Mouse (Mus musculus): ENCODE results near the gene Syngr4. TPM values are rescaled to one million over a fixed set of nuclear protein-coding genes. Genes with fewer than 3 reads are reported as not detected.

The Syngr4 gene
- total and polyA plus RNA-seq, 3 experiments: not detected

DNA sequence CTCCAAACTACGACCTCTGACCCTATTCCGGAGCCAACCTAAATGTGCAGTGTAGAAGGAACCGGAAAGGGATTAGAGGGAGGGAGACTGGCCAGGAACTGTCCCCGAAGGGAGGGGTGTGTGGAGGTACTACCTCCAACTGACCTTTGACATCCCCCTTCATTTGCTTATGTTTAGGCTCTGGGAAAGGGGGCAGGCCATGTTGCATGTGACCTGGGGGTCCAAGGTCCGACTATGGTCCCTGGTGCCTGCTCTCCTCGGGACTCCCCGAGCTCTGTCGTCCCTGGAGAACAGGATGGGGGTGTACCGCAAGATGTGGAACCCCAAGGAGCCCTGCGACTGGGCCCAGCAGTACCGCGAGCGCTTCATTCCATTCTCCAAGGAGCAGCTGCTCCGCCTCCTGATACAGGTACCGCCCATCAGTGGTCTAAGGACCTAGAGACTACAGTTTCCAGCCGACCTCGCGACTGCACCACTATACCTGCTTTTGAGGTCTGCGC lies 794 bp upstream of the Syngr4 start (continued):
- TF ChIP-seq USF1 (IDR thresholded peaks at IDR 0.05; ENCODE audit: low read depth, low read length) (no peak; the same call in 1 of the 2 replicates), SMC3 (IDR thresholded peaks at IDR 0.05; ENCODE audit: low read depth, low read length) (no peak), RAD21 (IDR thresholded peaks at IDR 0.05; ENCODE audit: low read depth, low read length) (no peak), E2F4 (IDR thresholded peaks at IDR 0.05; ENCODE audit: insufficient replicate concordance, low read depth, low read length) (no peak), JUN (IDR thresholded peaks at IDR 0.05; ENCODE audit: insufficient read depth, low read depth, low read length) (no peak), POLR2AphosphoS2 (IDR thresholded peaks at IDR 0.05; ENCODE audit: low read depth, low read length) (no peak), CHD2 (IDR thresholded peaks at IDR 0.05; ENCODE audit: low read length) (peak; percentile 63)

DNA sequence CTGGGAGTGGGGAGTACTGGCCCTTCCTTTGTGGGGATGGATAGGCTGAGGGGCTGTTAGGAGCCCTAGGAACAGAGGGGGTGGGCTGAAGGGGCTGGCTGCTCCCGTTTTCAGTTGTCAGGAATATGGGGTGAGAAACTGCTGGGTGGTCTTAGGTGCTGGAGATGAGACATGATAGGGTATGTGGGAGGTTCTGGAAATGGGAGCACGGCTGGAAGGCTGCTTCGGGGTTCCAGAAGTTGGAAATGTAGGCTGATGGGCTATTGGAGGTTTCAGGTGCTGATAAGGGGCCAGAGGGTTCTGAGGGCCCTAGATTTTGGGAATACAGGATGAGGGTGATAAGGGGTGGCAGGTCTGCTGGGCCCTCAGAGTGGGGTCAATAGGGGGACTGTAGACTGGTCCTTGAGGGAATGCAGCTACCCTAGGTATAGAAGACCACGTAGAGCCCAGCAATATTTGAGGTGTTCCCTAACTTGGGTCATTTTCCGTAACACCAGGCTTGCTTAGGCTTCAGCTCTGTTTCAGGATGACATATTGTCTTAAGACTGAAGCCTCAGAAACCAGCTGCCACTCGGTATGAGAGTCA lies 490 bp downstream of the Syngr4 start:
- Histone ChIP-seq H3K79me2 (replicated peaks; ENCODE audit: control insufficient read depth, extremely low read depth, insufficient read depth, poor library complexity, severe bottlenecking) (no peaks in the 10 kb centered on the region), H3K36me3 (replicated peaks in 1 of 2; ENCODE audit: control insufficient read depth in 1 of 2, insufficient read depth in 1 of 2, low read length in 1 of 2) (peaks cover 0 to 5% of the 10 kb centered on the region in 2 experiments), H3K4me1 (ENCODE audit: control insufficient read depth in 1 of 2, insufficient read depth in 2 of 2) (peaks cover 3 to 22% of the 10 kb centered on the region in 2 experiments; a peak in 3 of 4 replicates), H3K9ac (ENCODE audit: insufficient read depth, low read depth) (no peak overlapping the region), H3K4me2 (ENCODE audit: insufficient read depth, low read depth, poor library complexity, severe bottlenecking) (no peak overlapping the region), H3K27ac (ENCODE audit: insufficient read depth, low read depth) (no peak overlapping the region), H3K9me3 (replicated peaks; ENCODE audit: low read length) (no peaks in the 10 kb centered on the region), H3K4me3 (replicated peaks in 1 of 3; ENCODE audit: low read depth in 2 of 3, low read length in 2 of 3, poor library complexity in 1 of 3) (peak overlapping the region in 1 of 3 experiments; percentile 22), H3K27me3 (replicated peaks) (no peaks in the 10 kb centered on the region)
- TF ChIP-seq PAX5 (IDR thresholded peaks at IDR 0.05; ENCODE audit: low read length): no peak
- no peak for TF ChIP-seq IRF4 (IDR thresholded peaks at IDR 0.05; ENCODE audit: low read depth, low read length)
- no peak for TF ChIP-seq SIN3A (IDR thresholded peaks at IDR 0.05; ENCODE audit: low read length)
- no peak for TF ChIP-seq MAX (IDR thresholded peaks at IDR 0.05; ENCODE audit: low read length)
- TF ChIP-seq ETS1 (conservative IDR thresholded peaks at IDR 0.05; ENCODE audit: low read depth, low read length): no peak
- no peak for TF ChIP-seq KAT2A (IDR thresholded peaks at IDR 0.05; ENCODE audit: insufficient replicate concordance, low read length)
- no peak for TF ChIP-seq USF1 (IDR thresholded peaks at IDR 0.05; ENCODE audit: low read depth, low read length)
- no peak for TF ChIP-seq POLR2AphosphoS2 (IDR thresholded peaks at IDR 0.05; ENCODE audit: low read depth, low read length)
- TF ChIP-seq ZMIZ1 (IDR thresholded peaks at IDR 0.05; ENCODE audit: low read depth, low read length): no peak
- no peak for TF ChIP-seq SMC3 (IDR thresholded peaks at IDR 0.05; ENCODE audit: low read depth, low read length)
- in situ Hi-C loops (cut with MboI; ENCODE audit: low pct_ligation_motif_present, low pct_unique_long_range_greater_than_20kb, low sequenced_read_pairs) (no loop called here), dilution Hi-C loops (cut with MboI; ENCODE audit: extremely low pct_ligation_motif_present, extremely low pct_unique_long_range_greater_than_20kb, low sequenced_read_pairs) (no loop called here)
- DNase-seq (ENCODE audit: extremely low read depth): no peak

DNA sequence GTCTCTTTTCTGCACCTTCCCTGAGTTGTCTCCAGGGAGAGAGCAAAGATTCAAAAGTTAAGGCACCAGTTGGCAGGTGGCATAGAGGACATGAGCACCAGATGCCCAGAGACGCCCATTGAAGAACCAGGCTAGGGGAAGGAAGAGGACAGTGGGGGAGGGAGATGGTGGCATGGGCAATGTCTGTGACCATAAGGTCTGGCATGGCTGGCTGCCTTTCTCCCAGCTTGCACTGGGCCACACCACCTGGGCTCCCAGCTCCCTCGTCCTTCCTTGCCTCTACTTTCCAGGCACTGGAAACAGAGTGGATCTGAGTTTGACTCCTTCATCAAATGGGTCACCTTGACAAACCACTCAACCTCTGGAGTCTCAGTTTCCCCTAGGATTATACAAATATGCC lies 3.9 kb downstream of the Syngr4 start:
- H3K9ac ChIP-seq (ENCODE audit: insufficient read depth, low read depth): no peak overlapping the region
- dilution Hi-C loops (cut with MboI; ENCODE audit: extremely low pct_ligation_motif_present, extremely low pct_unique_long_range_greater_than_20kb, low sequenced_read_pairs) (no loop called here), in situ Hi-C loops (cut with MboI; ENCODE audit: low pct_ligation_motif_present, low pct_unique_long_range_greater_than_20kb, low sequenced_read_pairs) (no loop called here)
- no peaks in the 10 kb centered on the region for H3K36me3 ChIP-seq (replicated peaks in 1 of 2; ENCODE audit: control insufficient read depth in 1 of 2, insufficient read depth in 1 of 2, low read length in 1 of 2)
- no peak for TF ChIP-seq USF2 (conservative IDR thresholded peaks at IDR 0.05; ENCODE audit: low read depth, low read length)
- TF ChIP-seq TCF12 (IDR thresholded peaks at IDR 0.05; ENCODE audit: low read depth, low read length): no peak
- no peak for TF ChIP-seq GABPA (IDR thresholded peaks at IDR 0.05; ENCODE audit: insufficient replicate concordance, low read depth, low read length)
- no peak for TF ChIP-seq ZKSCAN1 (IDR thresholded peaks at IDR 0.05; ENCODE audit: borderline replicate concordance, low read depth, low read length)
- no peak for TF ChIP-seq ETS1 (conservative IDR thresholded peaks at IDR 0.05; ENCODE audit: low read depth, low read length)
- no peak for TF ChIP-seq IRF4 (IDR thresholded peaks at IDR 0.05; ENCODE audit: low read depth, low read length)
- no peak for TF ChIP-seq NRF1 (IDR thresholded peaks at IDR 0.05; ENCODE audit: low read depth, low read length)
- no peak for TF ChIP-seq POLR2A (IDR thresholded peaks at IDR 0.05; ENCODE audit: low read depth, low read length)
- no peak for TF ChIP-seq JUN (IDR thresholded peaks at IDR 0.05; ENCODE audit: insufficient read depth, low read depth, low read length)
- no peak for TF ChIP-seq EP300 (IDR thresholded peaks at IDR 0.05; ENCODE audit: low read length)
- TF ChIP-seq CHD1 (IDR thresholded peaks at IDR 0.05; ENCODE audit: low read depth, low read length): no peak
- TF ChIP-seq CHD2 (IDR thresholded peaks at IDR 0.05; ENCODE audit: low read length): no peak
- no peak overlapping the region for H3K4me3 ChIP-seq (replicated peaks in 1 of 3; ENCODE audit: low read depth in 2 of 3, low read length in 2 of 3, poor library complexity in 1 of 3)
- no peak overlapping the region for H3K4me2 ChIP-seq (ENCODE audit: insufficient read depth, low read depth, poor library complexity, severe bottlenecking)
- DNase-seq (ENCODE audit: extremely low read depth): no peak
- H3K4me1 ChIP-seq (ENCODE audit: control insufficient read depth in 1 of 2, insufficient read depth in 2 of 2): peaks cover 3 to 18% of the 10 kb centered on the region in 2 experiments; a peak in 3 of 4 replicates
- H3K9me3 ChIP-seq (replicated peaks; ENCODE audit: low read length): no peaks in the 10 kb centered on the region
- H3K27me3 ChIP-seq (replicated peaks): no peaks in the 10 kb centered on the region
- H3K27ac ChIP-seq (ENCODE audit: insufficient read depth, low read depth): no peak overlapping the region
- no peaks in the 10 kb centered on the region for H3K79me2 ChIP-seq (replicated peaks; ENCODE audit: control insufficient read depth, extremely low read depth, insufficient read depth, poor library complexity, severe bottlenecking)

All from CH12.LX (cell line).